Mouse (Mus musculus): ENCODE results near the gene Eme2.

Gene Eme2

GRCm38 (mm10) chr17:24896993-24897269 lies 2.0 kb upstream of the Eme2 start:
- DNase-seq (ENCODE audit: extremely low read depth, low read depth): no peak

GRCm38 (mm10) chr17:24896241-24896992 lies 1.5 kb upstream of the Eme2 start, which contains the start of gene Nme3:
Gene Nme3 (plus strand): TSS chr17:24896500.
- no peak for DNase-seq (ENCODE audit: extremely low read depth, low read depth)

GRCm38 (mm10) chr17:24895571-24896240 lies 819 bp upstream of the Eme2 start:
- DNase-seq (ENCODE audit: extremely low read depth, low read depth): no peak

GRCm38 (mm10) chr17:24894061-24894994 lies 559 bp downstream of the Eme2 start:
- DNase-seq (ENCODE audit: extremely low read depth, low read depth): no peak

GRCm38 (mm10) chr17:24893276-24893675 lies 1.6 kb downstream of the Eme2 start:
- DNase-seq (ENCODE audit: extremely low read depth, low read depth): no peak

- no peak for DNase-seq (ENCODE audit: extremely low read depth, low read depth)
Measured at GRCm38 (mm10) chr17:24892785-24893184, 2.1 kb downstream of the Eme2 start.

- DNase-seq (ENCODE audit: extremely low read depth, low read depth): no peak
Measured at GRCm38 (mm10) chr17:24891321-24891720, 3.6 kb downstream of the Eme2 start.

- no peak for DNase-seq (ENCODE audit: extremely low read depth, low read depth)
Measured at GRCm38 (mm10) chr17:24890151-24891092, 4.5 kb downstream of the Eme2 start.

GRCm38 (mm10) chr17:24888862-24889261 lies 6.0 kb downstream of the Eme2 start:
- DNase-seq (ENCODE audit: extremely low read depth, low read depth): no peak

- no peak for DNase-seq (ENCODE audit: extremely low read depth, low read depth)
Measured at GRCm38 (mm10) chr17:24887291-24888080, 7.4 kb downstream of the Eme2 start.

- no peak for DNase-seq (ENCODE audit: extremely low read depth, low read depth)
Measured at GRCm38 (mm10) chr17:24886932-24887271, 8.0 kb downstream of the Eme2 start.

- DNase-seq (ENCODE audit: extremely low read depth, low read depth): peak; percentile 100
Measured at GRCm38 (mm10) chr17:24886134-24886931, 8.6 kb downstream of the Eme2 start, which contains the start of the genes Nubp2 and Spsb3. Gene Nubp2 (minus strand): TSS chr17:24886349. Gene Spsb3 (plus strand): TSS chr17:24886643.

GRCm38 (mm10) chr17:24885356-24886133 lies 9.3 kb downstream of the Eme2 start:
- no peak for DNase-seq (ENCODE audit: extremely low read depth, low read depth)

GRCm38 (mm10) chr17:24884391-24884790 lies 10.5 kb downstream of the Eme2 start:
- DNase-seq (ENCODE audit: extremely low read depth, low read depth): no peak

- DNase-seq (ENCODE audit: extremely low read depth, low read depth): no peak
Measured at GRCm38 (mm10) chr17:24881738-24882440, 13.0 kb downstream of the Eme2 start.

- DNase-seq (ENCODE audit: extremely low read depth, low read depth): no peak
Measured at GRCm38 (mm10) chr17:24878531-24878930, 16.4 kb downstream of the Eme2 start.

- no peak for DNase-seq (ENCODE audit: extremely low read depth, low read depth)
Measured at GRCm38 (mm10) chr17:24878117-24878397, 16.8 kb downstream of the Eme2 start.
